Mouse (Mus musculus) cerebellum, postnatal 36 days (tissue): ENCODE data around the gene Cox5a.

Experiments
- DNase-seq, 2 experiments: peaks; one replicate each; pipeline ENCODE4 v3.0.0; 2021 to 2022; ENCODE audit warnings: mixed read lengths in 2 of 2

Cox5a gene

GRCm38 (mm10) chr9:57521056-57521911, at the start of gene Cox5a:
TSS of gene Cox5a (plus strand) at chr9:57521274.
- DNase-seq, result peak; percentile 96 to 98

DNA sequence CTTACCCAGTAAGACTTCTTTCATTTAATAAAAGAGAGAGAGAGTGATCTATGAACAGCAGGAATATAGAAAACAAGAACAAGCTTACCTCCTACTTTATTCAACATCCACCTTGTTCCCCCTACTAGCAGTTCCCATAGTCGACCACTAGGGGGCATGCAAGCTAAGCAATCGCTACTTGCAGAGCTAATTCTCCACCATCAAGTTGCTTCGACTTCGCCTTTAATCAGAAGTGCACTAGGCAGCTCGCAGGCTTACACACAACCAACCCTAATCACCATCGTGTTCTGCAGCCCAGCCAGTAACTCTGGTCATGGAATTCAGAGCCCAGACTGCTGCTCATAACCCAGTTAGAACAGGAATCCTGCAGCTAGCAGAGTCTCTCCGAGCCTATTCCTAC, 35.3 kb upstream of the Cox5a start:
- DNase-seq, result peak; percentile 81 to 83

GRCm38 (mm10) chr9:57487807-57488206, 33.3 kb upstream of the Cox5a start:
- DNase-seq, result no peak

GRCm38 (mm10) chr9:57493532-57493931, 27.5 kb upstream of the Cox5a start:
- DNase-seq, result no peak

GRCm38 (mm10) chr9:57494970-57495369, 26.1 kb upstream of the Cox5a start:
- no peak for DNase-seq

DNA sequence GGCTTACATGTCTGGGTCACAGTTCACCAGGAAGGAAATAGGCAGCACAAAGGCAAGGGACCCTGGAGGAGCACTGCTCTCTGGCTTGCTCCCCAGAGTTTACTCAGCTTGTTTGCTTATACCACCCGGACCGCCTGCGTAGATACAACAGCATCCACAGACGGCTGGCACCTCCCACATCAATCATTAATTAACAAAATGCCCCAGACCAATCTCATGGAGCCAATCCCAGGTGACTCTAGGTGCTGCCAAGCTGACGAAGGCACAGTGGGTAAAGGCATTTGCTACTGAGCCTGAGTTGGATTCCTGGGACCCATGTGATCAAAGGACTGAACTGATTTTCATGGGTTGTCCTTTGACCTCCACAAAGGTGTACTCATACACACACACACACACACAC, 23.8 kb upstream of the Cox5a start:
- DNase-seq, result no peak

DNA sequence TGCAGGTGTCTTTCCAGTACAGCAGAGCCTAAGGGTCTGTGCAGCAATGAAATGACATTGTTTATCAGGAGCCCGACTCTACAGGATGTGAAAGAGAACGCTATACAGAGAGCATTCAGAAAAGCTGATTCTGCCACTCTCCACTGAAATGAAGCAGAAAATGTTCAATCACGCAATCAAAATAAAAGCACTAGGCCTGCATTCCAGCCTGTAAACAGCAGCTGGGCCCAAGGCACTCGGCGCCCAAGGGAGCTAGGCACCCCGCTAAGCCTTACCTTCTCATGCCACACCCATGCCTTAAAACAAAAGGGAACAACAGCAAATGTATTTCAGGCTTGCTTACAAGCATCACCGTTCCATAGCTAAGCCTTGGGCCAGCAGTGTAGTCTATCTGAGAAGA, 22.5 kb upstream of the Cox5a start:
- DNase-seq, result no peak

DNA sequence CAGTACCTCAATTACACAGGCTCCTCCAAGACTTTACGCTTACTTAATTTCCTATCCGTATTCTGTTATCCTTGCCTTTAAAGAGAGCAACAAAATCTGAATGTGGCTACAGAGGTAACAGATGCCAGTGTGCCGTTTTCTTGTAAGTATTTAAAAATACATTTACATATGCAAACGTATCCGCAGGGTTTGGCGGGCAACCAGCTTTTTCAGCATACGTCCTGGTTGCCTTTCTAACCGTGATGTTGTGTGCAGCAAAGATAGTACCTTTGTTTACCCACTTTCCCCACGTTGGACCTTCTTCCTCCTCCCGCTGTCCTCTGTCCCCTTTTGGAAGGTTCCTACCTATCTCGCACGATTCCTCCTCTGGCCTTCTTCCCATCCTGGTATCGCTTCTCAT, 19.6 kb upstream of the Cox5a start:
- DNase-seq, result no peak

GRCm38 (mm10) chr9:57501861-57502260, 19.2 kb upstream of the Cox5a start:
- no peak for DNase-seq

GRCm38 (mm10) chr9:57502911-57503621, 18.0 kb upstream of the Cox5a start:
- no peak for DNase-seq

DNA sequence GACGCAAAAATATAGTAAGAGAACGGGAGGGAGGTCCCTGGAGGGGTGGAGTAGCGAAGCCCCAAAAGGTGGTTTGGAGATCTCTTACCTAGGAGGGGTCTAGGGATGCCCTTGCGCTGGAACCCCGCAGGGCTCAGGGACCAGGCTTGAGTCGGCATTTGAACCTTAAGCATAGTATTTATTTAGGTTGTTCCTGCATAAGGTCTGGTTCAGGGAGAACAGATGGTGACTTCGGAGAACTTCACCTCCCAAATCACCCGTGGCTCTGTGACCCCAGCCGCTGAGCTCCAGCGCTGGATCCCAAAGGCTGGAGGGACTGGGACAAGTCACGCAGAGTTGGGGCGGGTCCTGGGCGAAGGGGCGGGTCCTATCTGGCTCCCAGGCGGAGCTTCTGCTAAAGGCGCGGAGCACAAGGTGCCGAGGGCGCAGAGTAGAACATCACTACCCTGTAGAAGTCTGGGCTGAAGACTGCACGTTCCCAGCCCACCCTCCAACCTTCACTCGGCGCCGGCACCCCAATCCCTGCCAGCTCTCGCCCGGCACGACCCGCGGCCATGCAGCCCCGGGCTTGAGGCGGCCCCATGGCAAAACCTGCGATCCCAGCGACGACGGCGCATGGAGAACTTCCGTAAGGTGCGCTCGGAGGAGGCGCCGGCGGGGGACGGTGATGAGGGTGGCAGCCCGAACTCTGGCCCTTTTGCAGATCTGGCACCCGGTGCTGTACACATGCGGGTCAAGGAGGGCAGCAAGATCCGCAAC, 17.3 kb upstream of the Cox5a start, which contains the start of gene Rpp25:
Gene Rpp25 (plus strand): TSS at position 405 of the 759 bp plus-strand sequence.
- no peak for DNase-seq

GRCm38 (mm10) chr9:57504381-57504700, 16.7 kb upstream of the Cox5a start:
- peak; percentile 37 to 54 for DNase-seq

- no peak for DNase-seq
Measured at GRCm38 (mm10) chr9:57504891-57505290, 16.2 kb upstream of the Cox5a start.

DNA sequence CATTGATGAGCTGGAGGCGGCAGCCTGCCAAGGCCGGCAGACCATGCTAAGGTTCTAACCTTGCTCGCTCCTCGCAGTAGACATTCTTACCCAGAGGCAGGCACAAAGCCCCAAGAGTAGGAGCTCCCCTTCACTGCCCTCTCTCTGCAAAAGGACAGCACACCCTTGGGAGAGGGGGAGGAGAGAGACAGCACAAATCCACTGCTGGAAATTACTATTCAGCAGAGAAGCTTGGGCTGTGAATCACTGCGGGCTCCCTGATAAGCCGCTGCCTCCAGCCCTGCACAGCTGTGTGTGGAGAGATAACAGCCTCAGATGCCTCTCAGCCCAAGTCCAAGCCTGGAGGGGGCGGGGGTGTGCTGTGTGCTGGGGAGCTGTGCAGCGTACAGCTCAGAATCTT, 15.4 kb upstream of the Cox5a start:
- no peak for DNase-seq

- DNase-seq, result no peak
Measured at GRCm38 (mm10) chr9:57510577-57510976, 10.5 kb upstream of the Cox5a start.

DNA sequence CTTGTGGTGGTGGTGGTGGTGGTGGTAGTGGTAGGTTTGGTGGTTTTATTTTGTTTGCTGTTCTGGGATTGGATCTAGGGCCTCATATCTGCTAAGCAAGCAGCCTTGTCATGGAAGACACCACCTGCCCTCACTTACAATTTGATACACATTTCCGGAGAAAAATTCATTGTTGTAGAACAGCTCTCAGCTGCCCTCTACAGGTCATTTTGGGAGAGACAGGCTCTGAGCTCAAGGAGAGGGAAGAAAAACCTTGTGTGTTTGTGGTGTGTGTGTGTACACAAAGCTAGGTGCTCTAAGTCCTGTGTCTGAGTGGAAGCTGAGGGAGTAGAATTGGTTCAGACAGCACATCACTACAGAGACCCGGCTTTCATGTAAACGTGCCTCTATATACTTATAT, 4.0 kb upstream of the Cox5a start:
- peak; percentile 72 to 76 for DNase-seq

DNA sequence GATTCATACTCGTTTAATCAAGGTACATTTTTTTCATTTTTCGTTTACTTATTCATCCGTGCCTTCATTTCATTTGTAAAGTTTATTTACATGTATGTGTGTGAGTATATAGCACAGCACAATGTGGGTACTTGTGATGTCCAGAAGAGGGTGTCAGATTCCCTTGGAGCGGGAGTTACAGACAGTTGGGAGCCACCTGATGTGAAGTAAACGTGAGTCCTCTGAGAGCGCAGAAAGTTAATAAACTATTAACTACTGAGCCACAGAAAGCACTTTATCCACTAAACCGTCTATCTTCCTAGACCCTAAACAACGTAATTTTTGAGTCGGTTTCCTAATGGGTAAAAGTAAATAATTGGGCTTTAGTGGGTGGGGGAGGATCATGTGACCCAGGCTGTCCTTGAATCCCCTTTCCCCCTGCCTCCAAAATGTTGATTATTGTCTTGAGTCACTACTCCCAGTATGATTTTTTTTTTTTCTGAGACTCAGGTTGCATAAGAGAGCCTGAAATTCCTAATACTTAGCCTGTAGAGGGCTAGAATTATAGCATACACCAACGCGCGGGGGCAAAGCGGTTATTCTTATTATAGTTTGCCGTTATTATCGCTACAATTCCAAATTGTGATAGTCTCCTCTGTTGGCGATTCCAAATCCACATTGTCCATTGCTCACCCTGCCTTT, 559 bp upstream of the Cox5a start:
- DNase-seq, result no peak

- DNase-seq, result no peak
Measured at GRCm38 (mm10) chr9:57522114-57522860, 1.2 kb downstream of the Cox5a start.

- no peak for DNase-seq
Measured at GRCm38 (mm10) chr9:57522861-57523246, 1.8 kb downstream of the Cox5a start.

GRCm38 (mm10) chr9:57523754-57524153, 2.7 kb downstream of the Cox5a start:
- no peak for DNase-seq

DNA sequence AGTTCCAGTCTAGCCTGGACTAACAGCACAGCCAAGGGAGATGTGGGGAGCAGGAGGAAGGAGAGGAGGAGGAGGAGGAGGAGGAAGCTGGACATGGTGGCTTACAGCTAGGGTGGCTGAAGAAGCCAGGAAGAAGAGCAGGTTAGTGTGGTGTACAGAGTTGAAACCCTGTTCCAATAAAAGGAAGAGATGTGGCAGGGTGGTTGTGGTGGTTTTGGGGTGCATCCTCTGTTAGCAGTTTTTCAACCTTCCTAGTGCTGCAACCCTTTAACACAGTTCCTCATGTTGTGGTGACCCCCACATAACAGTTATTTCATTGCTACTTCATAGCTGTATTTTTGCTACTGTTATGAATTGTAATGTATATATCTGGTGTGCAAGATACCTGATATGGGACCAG, 3.4 kb downstream of the Cox5a start:
- DNase-seq, result no peak

GRCm38 (mm10) chr9:57525516-57525915, 4.4 kb downstream of the Cox5a start:
- no peak for DNase-seq
